Mouse (Mus musculus) spleen, adult 2 months (tissue): ENCODE results near the gene Gm12887.

Experiments
- CTCF ChIP-seq: fragments of 200-500 bp; IDR thresholded peaks from 2 replicates; pipeline ENCODE4 v1.5.1; 2011; ENCODE audit warnings: mild to moderate bottlenecking, inconsistent platforms; ENCODE audit not compliant: insufficient read depth, insufficient read length, insufficient replicate concordance; ENCODE audit errors: extremely low read depth
- POLR2A ChIP-seq: fragments of 200-500 bp; IDR thresholded peaks from 2 replicates; pipeline ENCODE4 v1.6.1; 2011; ENCODE audit warnings: low read depth, low read length, inconsistent platforms

DNA sequence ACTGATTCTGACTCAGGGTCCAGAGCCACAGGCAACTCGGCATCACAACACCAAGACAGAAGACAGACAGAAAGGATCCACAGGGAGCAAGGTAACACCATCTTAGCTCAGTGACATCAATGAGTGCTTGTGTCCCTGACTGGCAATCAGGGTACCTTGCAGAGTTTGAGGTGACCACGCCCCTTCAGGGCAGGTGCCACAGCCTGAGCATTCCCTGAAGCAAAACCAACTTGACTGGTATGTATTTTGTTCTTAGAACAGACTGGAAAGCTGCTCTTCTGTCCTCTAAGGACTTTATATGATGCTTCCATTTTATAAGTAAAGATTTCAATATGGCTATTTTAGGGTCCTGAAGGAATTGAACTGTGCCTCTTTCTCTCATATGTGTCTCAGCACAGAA is at the start of gene Gm12887:
- TF ChIP-seq POLR2A (no peak), CTCF (no peak)
